Mouse (Mus musculus): ENCODE data around the gene Rhno1.

GRCm38 (mm10) chr6:128399421-128400185 lies 36.9 kb upstream of the Rhno1 start:
- TF ChIP-seq CTCF (conservative IDR thresholded peaks at IDR 0.05; ENCODE audit: insufficient read depth, insufficient read length, low read depth, low read length): no peak
- TF ChIP-seq POLR2A (IDR thresholded peaks at IDR 0.05; ENCODE audit: low read depth, low read length): no peak
